Mouse (Mus musculus): ENCODE results near the gene Gm28845.
"Not testable (repeated sequence)": the region's sequence is repeated elsewhere in the genome, so short reads cannot be mapped to it uniquely, and the experiment has no call there.

Gene Gm28845

DNA sequence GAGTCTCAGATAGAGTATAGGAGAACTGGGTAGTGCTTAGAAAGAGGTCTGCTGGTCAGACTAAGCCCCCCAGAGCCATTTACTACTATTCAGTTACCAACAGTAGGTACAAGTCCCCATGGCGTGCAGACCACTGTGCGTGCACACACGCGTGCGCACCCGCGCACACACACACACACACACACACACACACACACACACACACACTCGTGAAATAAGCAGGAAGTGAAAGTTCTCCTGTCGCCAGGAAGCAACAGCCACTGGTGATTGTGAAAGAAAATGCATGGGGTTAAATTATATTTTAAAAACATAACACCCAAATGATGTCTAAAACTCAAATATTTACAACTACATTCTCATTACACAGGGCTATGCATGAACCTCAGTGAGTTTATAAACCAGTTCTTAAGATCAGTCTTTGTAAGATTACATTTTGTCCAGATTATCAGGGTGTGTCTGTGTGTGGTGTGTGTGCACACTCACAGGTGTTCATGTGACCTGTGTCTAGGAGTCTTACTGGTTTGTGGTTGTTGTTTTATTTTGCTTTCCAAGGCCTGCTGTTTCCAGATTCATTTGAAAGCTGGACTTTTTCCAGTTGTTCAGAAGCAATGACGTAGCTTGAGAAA, 11.6 kb downstream of the Gm28845 start:
- DNase-seq (ENCODE audit: low spot score), result no peak

DNA sequence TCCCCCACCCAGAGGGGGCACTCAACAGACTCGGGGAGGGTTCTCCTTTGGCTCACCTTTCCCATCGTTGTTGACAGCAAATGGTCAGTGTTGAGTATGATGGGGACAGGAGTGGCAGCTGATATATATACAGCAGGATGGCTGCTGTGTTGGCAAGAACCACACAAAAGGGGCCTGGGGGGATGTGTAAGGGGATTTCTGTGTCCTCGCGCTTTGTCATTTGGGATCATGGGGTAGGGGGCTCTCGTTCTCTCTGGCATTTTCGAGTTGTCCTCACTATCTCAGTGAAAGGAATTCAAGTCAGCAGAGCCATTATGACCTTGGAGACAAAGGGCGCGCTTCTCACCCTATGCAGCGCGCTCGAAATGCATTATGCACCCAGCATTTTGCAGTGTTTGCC, 16.1 kb downstream of the Gm28845 start, which contains the start of gene Cryga:
Gene Cryga (minus strand): TSS at position 101 of the 400 bp plus-strand sequence.
- no peak for DNase-seq (ENCODE audit: low spot score)

DNA sequence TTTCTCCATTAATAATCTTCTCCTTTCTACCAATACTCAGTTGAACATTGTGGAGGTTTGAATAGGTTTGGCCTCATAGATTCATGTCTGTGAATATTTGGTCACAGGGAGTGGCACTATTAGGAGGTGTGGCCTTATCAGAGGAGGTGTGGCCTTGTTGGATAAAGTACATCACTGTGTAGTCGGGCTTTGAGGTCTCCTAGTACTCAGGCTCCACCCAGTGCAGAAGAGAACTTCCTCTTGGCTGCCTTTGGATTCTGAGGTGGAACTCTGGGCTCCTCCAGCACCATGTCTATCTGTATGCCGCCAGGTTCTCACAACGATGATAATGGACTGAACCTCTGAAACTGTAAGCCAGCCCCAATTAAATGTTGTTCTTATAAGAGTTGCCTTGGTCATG, 22.4 kb downstream of the Gm28845 start:
- DNase-seq (ENCODE audit: low spot score), result no peak

DNA sequence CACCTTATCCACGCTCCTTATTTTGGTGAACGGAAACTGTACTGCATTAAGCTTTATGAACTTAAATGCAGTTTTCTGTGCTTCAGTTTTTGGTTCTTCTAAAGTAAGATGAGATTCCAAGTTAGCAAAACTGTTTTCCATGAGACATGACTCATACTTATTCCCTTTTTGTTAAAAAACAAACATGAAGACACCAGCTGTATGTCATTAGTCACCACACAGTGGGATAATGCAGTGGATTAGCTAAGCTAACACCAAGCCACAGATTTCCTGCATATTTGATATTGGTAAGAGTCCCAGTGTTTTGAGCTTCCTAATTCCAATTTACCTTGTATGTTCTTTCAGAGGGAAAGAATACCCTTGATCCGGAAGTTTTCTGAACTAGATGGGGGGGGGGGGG, 27.8 kb downstream of the Gm28845 start:
- DNase-seq (ENCODE audit: low spot score), result no peak

DNA sequence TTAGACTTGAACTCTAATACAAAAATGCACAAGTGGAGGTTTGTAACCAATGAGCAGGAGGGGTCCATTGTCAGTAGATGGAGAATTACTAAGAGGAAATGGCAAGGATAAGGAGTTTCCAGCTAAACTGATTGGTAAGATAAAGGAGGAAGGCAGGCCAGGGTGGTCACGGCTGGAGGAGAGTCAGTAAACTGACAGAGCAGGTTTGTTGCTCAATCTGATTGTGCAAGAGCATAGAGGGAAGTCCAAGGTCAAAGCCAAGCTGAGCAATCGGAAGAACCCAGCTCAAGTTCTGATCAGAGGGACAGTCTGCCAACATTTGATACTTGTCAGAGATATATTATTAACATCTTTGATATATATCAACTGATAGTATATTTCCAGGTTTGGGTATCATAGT, 29.0 kb downstream of the Gm28845 start:
- peak; percentile 39 for DNase-seq (ENCODE audit: low spot score)

DNA sequence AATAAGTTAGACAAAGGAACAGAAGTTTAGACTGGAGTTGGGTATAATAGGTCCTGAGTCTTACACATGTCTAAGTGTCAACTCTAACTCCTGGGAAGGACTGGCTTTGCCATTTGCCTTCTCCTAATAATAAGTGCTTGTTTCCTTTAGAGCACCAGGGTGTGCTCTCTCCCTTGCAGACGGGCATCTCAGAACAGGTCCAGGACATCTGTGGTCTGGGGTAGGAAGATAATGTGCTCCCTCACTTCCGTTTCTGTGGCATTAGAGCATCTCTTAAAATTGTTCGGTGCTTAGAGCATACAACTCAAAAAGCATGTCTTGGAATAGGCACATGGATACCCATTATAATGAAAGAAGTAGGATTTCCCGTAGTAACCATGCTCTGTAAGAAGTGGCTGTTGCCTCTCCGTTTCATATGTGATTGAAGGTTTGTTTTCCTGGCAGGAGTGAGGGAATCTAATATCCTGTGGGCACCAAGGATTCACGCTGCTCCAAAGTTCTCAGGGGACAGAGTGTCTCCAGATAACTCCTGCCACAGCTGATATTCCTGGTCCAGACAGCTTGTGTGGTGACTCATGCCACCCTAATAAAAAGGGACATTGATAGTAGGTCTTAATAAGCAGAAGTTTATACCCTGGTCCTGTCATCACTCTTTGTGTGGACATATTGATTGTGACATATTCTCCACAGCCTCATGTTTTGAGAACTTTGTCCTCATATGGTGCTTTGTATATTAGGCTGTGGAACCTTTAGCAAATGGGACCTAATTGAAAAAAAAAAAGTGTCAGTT, 30.6 kb downstream of the Gm28845 start:
- no peak for DNase-seq (ENCODE audit: low spot score)

DNA sequence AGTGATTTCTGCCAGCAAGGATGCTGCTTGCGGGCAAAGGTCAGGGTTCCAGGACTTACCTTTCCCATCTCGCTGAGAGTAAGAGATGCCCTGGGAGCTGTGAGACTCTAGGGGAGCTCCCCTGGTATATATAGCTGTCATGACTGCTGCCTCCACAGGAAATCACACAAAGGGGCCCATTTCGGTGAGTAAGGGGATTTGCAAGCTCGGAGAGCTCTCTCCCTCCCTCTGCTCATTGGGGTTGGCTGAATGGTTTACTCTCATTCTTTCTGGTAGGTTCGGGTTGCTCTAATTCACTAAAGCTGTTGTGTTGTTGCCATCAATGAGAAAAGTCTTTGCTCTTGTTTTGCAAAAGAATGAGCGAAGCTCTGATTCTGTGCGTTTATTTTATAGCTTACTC, 37.2 kb downstream of the Gm28845 start, which contains the start of gene Crygb:
Gene Crygb (minus strand): TSS at position 101 of the 400 bp plus-strand sequence.
- DNase-seq (ENCODE audit: low spot score), result no peak

DNA sequence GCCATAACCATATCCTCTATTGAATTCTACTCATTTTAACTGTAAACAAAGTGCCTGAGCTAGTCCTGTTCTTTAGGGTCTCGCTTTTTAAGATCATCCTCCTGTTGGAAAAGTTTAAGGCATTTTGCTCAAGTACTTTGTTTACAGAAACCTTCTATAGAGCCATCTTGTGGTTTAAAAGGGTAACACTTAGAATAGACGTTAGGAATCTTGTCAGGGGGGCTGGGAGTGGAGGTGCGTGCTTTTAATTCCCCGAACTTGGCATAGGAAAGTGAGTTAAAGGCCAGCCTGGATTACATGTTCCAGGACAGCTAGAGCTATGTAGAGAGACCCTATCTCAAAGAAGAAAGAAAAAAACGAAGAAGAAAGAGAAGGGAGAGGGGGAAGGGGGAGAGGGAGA, 43.8 kb downstream of the Gm28845 start:
- DNase-seq (ENCODE audit: low spot score), result no peak

DNA sequence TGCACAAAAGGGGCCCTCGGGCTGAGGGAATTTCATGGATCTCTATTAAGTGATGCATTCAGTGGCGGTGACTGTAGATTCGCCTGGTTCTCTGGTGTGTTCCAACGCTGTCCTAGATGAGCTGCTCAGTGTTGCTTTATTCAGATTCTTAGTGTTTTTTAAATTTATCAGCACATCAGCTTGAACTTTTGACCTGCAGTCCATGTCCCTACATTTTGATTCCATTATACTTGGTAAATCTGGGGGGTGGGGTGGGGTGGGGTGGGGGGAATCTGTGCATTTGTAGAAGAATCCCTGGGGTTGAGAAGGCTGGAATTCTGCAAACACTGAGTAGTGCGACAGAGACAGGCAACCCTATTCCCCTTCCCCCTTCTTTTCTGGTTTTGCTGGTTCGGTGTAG, 45.8 kb downstream of the Gm28845 start, which contains the start of gene Crygc:
Gene Crygc (minus strand): TSS at position 101 of the 400 bp plus-strand sequence.
- no peak for DNase-seq (ENCODE audit: low spot score)

DNA sequence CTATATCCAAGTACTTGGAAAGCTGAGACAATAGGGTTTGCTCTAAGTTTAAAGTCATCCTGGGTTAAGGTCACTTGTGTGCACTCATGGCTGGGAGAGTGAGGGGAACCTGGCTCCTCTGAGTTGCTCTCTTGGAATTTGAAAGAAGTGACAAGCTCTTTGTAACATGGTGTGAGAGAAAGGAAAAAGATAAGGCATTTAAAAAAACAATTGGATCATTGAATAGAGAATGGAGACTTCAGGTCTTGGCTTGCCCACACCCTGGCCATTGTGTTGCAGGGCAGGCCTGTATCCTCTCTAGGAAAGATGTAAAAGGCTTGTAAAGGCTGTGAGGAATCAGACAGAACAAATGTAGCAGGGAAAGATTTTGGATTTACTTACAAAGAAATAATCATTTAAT, 51.5 kb downstream of the Gm28845 start:
- no peak for DNase-seq (ENCODE audit: low spot score)

DNA sequence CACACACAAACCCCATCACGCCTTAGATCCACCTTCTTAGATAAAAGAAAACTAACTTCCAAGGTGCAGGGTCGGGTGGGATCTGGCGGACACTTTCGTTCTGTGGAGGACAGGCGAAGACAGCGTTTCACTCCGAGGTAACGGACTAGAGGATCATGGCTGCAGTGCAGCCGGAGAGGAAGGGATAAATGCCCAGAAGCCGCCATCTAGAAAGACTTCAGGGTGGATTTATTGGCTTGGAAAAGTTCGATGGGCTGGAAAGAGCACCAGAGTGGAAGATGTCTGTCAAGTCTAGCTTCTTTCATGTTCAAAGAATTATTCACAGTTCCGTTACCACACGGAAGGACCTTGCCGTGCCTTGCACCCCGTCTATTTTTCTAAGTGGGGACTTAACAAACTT, 55.2 kb downstream of the Gm28845 start:
- no peak for DNase-seq (ENCODE audit: low spot score)

DNA sequence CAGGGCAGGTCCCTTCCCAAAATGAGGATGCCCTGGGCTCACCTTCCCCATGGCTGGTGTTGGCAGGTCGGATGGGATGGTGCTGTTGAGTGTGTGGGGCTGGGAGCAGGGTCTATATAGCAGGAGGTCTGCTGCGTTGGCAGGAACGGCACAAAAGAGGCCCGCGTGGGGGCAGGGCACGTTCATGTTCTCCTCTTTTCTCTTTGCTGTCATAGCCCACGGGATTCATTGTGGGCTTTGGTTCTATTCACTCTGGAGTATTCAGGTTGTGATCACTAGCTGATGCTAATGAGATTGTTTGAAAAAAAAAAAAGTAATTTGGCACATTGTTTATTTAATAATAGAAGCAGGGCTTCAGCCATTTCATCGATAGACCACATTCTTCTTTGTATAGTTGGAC, 56.0 kb downstream of the Gm28845 start, which contains the start of gene Crygd:
Gene Crygd (minus strand): TSS at position 101 of the 400 bp plus-strand sequence.
- no peak for DNase-seq (ENCODE audit: low spot score)

DNA sequence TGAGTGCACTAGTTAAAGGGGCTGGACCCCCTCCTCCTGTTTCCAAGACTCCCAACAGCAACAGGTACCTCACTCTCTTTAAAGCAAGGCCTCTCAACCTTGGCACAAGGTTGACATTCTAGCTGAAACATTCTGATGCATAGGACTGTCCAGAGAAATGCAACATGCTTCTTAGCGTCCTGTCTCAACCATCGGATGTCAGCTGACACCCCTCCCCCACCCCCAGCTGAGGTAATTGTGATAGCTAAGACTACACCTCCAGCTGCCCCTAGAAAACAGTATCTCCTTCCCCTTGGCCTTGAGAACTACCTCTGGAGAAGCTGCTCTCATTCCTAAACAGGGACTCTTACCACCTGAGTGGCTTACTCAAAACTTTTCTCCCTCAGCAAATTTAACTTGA, 67.2 kb downstream of the Gm28845 start:
- no peak for DNase-seq (ENCODE audit: low spot score)

DNA sequence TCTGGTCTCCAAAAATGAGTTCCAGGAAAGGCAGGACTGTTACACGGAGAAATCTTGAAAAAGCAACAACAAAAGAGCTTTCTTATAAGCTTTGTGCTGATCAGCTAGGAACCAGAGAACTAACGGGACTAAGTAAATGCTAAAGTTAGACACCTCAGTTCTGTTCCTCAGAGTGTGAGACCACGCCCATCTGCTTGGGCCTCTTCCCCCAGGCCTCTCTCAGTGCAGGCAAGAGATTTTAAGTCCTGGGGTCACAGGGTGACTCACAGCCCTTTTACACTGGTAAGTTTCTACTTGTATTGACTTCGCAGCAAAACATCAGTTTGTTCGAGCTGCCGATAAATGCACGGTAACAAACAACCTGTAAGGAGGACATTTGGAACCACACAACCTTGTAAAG, 67.7 kb downstream of the Gm28845 start:
- DNase-seq (ENCODE audit: low spot score), result no peak

DNA sequence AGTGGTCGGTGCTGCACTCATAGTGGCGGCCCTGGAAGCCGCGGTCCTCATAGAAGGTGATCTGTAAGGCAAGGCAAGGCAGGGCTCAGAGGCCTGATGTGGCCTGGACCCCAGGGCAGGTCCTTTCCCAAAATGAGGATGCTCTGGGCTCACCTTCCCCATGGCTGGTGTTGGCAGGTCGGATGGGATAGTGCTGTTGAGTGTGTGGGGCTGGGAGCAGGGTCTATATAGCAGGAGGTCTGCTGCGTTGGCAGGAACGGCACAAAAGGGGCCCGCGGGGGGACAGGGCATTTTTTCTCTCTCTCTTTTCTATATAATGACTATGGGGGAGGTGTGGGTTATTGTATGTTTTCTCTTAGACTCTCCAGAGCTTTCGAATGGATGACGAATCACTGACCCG, 68.4 kb downstream of the Gm28845 start, which contains the start of gene Cryge:
Gene Cryge (minus strand): TSS at position 198 of the 400 bp plus-strand sequence.
- DNase-seq (ENCODE audit: low spot score), result not testable (repeated sequence)
